Mouse (Mus musculus) kidney, adult 2 months (tissue): ENCODE measurements at regions not wholly inside any gene's neighbourhood (a gene's known extent, or its start where the extent isn't known, plus 50 kb on each side); places are given as distances from the start of the nearest gene placed in this dataset.

Source experiments
- DNase-seq: peaks from one replicate; pipeline ENCODE4 v3.0.0; 2021
- H3K27ac ChIP-seq: fragments of 200-500 bp; 2 replicates; pipeline ENCODE4 v1.5.1; 2012; ENCODE audit warnings: low read depth, low read length, control low read depth, inconsistent platforms; ENCODE audit not compliant: insufficient read depth
- H3K27me3 ChIP-seq: fragments of 200-500 bp; replicated peaks from 2 replicates; pipeline ENCODE4 v1.6.1; 2012; ENCODE audit warnings: mild to moderate bottlenecking, moderate library complexity, low read length, inconsistent platforms; ENCODE audit not compliant: control insufficient read depth, insufficient read depth
- H3K36me3 ChIP-seq: fragments of 200-500 bp; 2 replicates; pipeline ENCODE4 v1.6.1; 2012; ENCODE audit warnings: mild to moderate bottlenecking, moderate library complexity, low read length, inconsistent platforms; ENCODE audit not compliant: control insufficient read depth, insufficient read depth
- H3K4me1 ChIP-seq: fragments of 200-500 bp; 2 replicates; pipeline ENCODE4 v1.6.1; 2011; ENCODE audit warnings: low read length; ENCODE audit not compliant: control insufficient read depth, insufficient read depth
- H3K4me3 ChIP-seq: fragments of 200-500 bp; 2 replicates; pipeline ENCODE4 v1.5.1; 2011; ENCODE audit warnings: mild to moderate bottlenecking, low read depth, low read length, control low read depth; ENCODE audit not compliant: insufficient read depth
- CTCF ChIP-seq: fragments of 200-500 bp; conservative IDR thresholded peaks from 2 replicates; pipeline ENCODE4 v1.5.1; 2011; ENCODE audit warnings: low read depth, mild to moderate bottlenecking, control low read depth, low read length, moderate library complexity, mixed read lengths; ENCODE audit not compliant: insufficient read depth, insufficient read length
- POLR2A ChIP-seq: fragments of 200-500 bp; IDR thresholded peaks from one replicate; pipeline ENCODE4 v1.6.1; 2011; ENCODE audit warnings: low read depth, low read length, control low read depth
- WGBS: fragments of 180-500 bp; shearing (Covaris S2); methylation state at CpG from one replicate; pipeline ENCODE4 v1.1.7; 2018; 5-methylcytosine and 5-hydroxymethylcytosine counted together

- no peak for DNase-seq
- H3K27ac ChIP-seq: no peak overlapping the region
- H3K27me3 ChIP-seq: no peaks in the 10 kb centered on the region
- H3K36me3 ChIP-seq: no peaks in the 10 kb centered on the region
- H3K4me1 ChIP-seq: no peaks in the 10 kb centered on the region
- 88% methylated on average over 4 of the region's 4 CpGs for WGBS
- TF ChIP-seq CTCF: no peak
- no peak for TF ChIP-seq POLR2A
- H3K4me3 ChIP-seq: no peak overlapping the region
These were observed 199.2 kb downstream of the S1pr1 start for GRCm38 (mm10) chr3:115515645-115516044.

DNA sequence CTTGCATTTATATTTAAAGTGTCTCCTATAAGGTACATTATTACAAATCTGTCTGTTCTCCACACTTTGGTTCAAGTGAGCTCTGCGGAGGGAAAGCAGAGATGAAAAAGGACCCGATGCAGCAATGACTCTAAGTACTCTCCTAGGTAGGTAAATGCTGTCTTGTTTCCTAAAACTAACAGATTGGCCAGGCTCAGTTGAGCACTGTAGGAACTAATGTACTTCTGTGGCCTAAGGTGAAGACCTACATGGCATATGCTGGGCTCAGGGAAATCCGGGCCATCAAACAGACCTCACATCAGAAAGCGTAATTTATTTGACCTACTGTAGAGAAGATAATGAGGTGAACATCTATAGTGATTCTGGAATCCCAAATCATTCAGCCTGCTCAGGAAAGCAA is 205.2 kb downstream of the S1pr1 start:
- no peak for TF ChIP-seq CTCF
- TF ChIP-seq POLR2A: no peak
- H3K4me3 ChIP-seq: no peak overlapping the region
- no peaks in the 10 kb centered on the region for H3K4me1 ChIP-seq
- 94% methylated on average over 4 of the region's 4 CpGs for WGBS
- DNase-seq: no peak
- H3K27me3 ChIP-seq: no peaks in the 10 kb centered on the region
- H3K27ac ChIP-seq: no peak overlapping the region
- no peaks in the 10 kb centered on the region for H3K36me3 ChIP-seq

GRCm38 (mm10) chr3:115497420-115497819 is 217.5 kb downstream of the S1pr1 start:
- Histone ChIP-seq H3K4me3 (no peak overlapping the region), H3K36me3 (no peaks in the 10 kb centered on the region), H3K27me3 (no peaks in the 10 kb centered on the region), H3K4me1 (no peaks in the 10 kb centered on the region), H3K27ac (no peak overlapping the region)
- TF ChIP-seq POLR2A (no peak), CTCF (no peak)
- WGBS: 50% methylated on average over 1 of the region's 1 CpGs
- no peak for DNase-seq

GRCm38 (mm10) chr3:115496110-115496509 is 218.8 kb downstream of the S1pr1 start:
- WGBS: 72% methylated on average over 3 of the region's 3 CpGs
- no peak for DNase-seq
- no peak for TF ChIP-seq POLR2A
- no peak for TF ChIP-seq CTCF
- H3K4me3 ChIP-seq: no peak overlapping the region
- H3K27me3 ChIP-seq: no peaks in the 10 kb centered on the region
- H3K36me3 ChIP-seq: no peaks in the 10 kb centered on the region
- H3K4me1 ChIP-seq: no peaks in the 10 kb centered on the region
- no peak overlapping the region for H3K27ac ChIP-seq

- H3K36me3 ChIP-seq: no peaks in the 10 kb centered on the region
- H3K4me1 ChIP-seq: no peaks in the 10 kb centered on the region
- H3K27ac ChIP-seq: no peak overlapping the region
- DNase-seq: no peak
- H3K27me3 ChIP-seq: no peaks in the 10 kb centered on the region
- TF ChIP-seq POLR2A: no peak
- no peak for TF ChIP-seq CTCF
- no peak overlapping the region for H3K4me3 ChIP-seq
These were observed 219.2 kb downstream of the S1pr1 start for GRCm38 (mm10) chr3:115495692-115496091.

GRCm38 (mm10) chr3:115468980-115469379 is 245.9 kb downstream of the S1pr1 start:
- no peak for DNase-seq
- no peaks in the 10 kb centered on the region for H3K27me3 ChIP-seq
- no peak overlapping the region for H3K4me3 ChIP-seq
- 71% methylated on average over 4 of the region's 4 CpGs for WGBS
- H3K36me3 ChIP-seq: no peaks in the 10 kb centered on the region
- TF ChIP-seq CTCF (no peak), POLR2A (no peak)
- H3K4me1 ChIP-seq: no peaks in the 10 kb centered on the region
- H3K27ac ChIP-seq: no peak overlapping the region

GRCm38 (mm10) chr3:115467850-115468249 is 247.0 kb downstream of the S1pr1 start:
- H3K4me1 ChIP-seq: no peaks in the 10 kb centered on the region
- no peaks in the 10 kb centered on the region for H3K36me3 ChIP-seq
- 68% methylated on average over 2 of the region's 2 CpGs for WGBS

DNA sequence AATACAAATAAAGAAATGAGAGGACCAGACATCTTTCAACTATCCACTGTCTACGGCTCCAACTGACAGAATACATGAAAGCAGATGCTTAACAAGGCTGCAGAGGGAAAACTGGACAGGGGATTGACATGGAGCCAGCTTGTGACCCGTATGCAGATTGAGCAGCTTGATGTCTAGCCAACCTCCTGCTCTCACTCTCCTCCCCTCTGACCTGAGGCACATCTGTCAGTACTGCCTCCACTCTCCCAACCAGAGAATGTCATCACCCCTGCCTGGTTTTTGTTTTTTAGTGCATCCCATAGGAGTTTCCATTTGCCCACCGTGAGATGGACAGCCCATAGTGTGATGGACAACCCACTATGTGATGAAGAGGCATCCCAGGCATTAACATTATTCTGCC is 252.2 kb downstream of the S1pr1 start:
- no peak overlapping the region for H3K27ac ChIP-seq
- H3K27me3 ChIP-seq: no peaks in the 10 kb centered on the region
- WGBS: 71% methylated on average over 3 of the region's 3 CpGs
- H3K36me3 ChIP-seq: no peaks in the 10 kb centered on the region
- no peak for DNase-seq
- H3K4me3 ChIP-seq: no peak overlapping the region
- TF ChIP-seq POLR2A (no peak), CTCF (no peak)
- no peaks in the 10 kb centered on the region for H3K4me1 ChIP-seq

More at GRCm38 (mm10) chr3:115467850-115468249, 247.0 kb downstream of the S1pr1 start:
- no peak for TF ChIP-seq CTCF
- no peak for TF ChIP-seq POLR2A
- H3K4me3 ChIP-seq: no peak overlapping the region
- DNase-seq: no peak
- H3K27me3 ChIP-seq: no peaks in the 10 kb centered on the region
- no peak overlapping the region for H3K27ac ChIP-seq
